Mouse (Mus musculus) left cerebral cortex, adult 8-10 months (tissue): ENCODE results near the gene Atp8a1. TPM values are rescaled to one million over a fixed set of nuclear protein-coding genes. Genes with fewer than 3 reads are reported as not detected.

ENCODE experiments used
- microRNA-seq, 2 experiments: library from miRNA; unstranded; fragments of <30 nt; microRNA quantifications; one replicate each; pipeline ENCODE4 v1.2.0; 2022
- total RNA-seq, 4 experiments: library from RNA; stranded (reverse); gene quantifications; 2 replicates each; pipeline ENCODE4 v1.2.4; 2022

Atp8a1 gene
- total RNA-seq, 4 experiments from 2014 or later, result 173 to 214 (median 183) TPM

Small RNAs within 50 kb of the gene (microRNA-seq; reads per million reads assigned to microRNA genes)
- gene Gm23617, result 0 reads per million in 2 experiments

Other genes with a start within 250 kb of the Atp8a1 start
- under 1 TPM; 0.78 to 0.95 (median 0.85) TPM for gene Shisa3, start 239.6 kb downstream of the Atp8a1 start, total RNA-seq
- not detected for gene Gm5108, start 94.2 kb upstream of the Atp8a1 start, total RNA-seq
- gene Gm21905, start 99.0 kb upstream of the Atp8a1 start, total RNA-seq, result not detected
- not detected for gene Grxcr1, start 184.4 kb upstream of the Atp8a1 start, total RNA-seq